Mouse (Mus musculus): ENCODE measurements at regions not wholly inside any gene's neighbourhood (a gene's known extent, or its start where the extent isn't known, plus 50 kb on each side); places are given as distances from the start of the nearest gene placed in this dataset.
A peak's percentile ranks its signal among the peaks of the same experiment; 100 is the strongest.

DNA sequence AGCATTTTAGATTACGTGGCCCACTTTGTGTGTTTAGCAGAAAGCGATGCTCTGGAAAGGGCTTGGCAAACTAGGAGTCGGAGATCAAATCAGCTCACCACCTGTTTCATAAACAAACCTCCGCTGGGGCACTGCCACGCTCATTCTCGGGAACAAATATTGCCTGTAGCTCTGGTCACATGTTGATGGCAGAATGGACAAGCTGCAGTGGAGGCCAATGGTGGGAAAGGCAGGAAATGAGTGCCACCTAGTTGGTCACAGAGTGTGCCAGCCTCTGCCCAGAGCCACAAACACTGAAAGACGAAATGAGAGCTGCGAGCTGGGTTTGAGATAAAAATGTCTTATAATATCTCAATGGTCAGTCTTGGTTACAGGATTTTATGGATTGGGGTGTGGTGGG, 259.2 kb upstream of the Csf3r start:
- Histone ChIP-seq H3K27me3 (no peaks in the 10 kb centered on the region), H3K4me1 (replicated peaks) (no peaks in the 10 kb centered on the region), H3K36me3 (no peaks in the 10 kb centered on the region), H3K27ac (replicated peaks) (no peak overlapping the region), H3K9ac (no peak overlapping the region), H3K4me3 (no peak overlapping the region), H3K9me3 (no peaks in the 10 kb centered on the region), H3K4me2 (no peak overlapping the region)
- 84% methylated on average over 8 of the region's 8 CpGs for WGBS
- ATAC-seq (ENCODE audit: low read depth) = no peak

DNA sequence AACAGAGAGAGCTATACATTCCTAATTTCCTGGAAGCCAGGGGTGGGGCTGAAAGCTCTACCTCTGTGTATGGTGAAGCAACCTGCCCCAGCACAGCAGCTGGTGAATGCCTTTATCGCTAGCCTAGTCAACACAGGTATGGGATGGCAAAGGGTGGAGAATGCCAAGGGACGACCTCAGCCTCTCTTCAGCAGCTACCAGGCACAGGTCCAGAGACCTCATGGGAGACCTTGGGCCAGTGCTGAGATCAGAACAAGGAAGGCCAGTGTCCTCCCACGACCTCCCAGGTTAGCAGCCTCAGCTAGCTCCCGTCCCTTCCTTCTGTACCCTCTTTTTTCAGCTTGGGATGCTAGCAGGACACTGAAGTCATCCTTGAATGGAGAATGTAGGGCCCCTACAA, 247.2 kb upstream of the Csf3r start:
- H3K4me1 ChIP-seq (replicated peaks) = peaks cover 20% of the 10 kb centered on the region
- no peak overlapping the region for H3K27ac ChIP-seq (replicated peaks)
- peaks cover 6% of the 10 kb centered on the region for H3K27me3 ChIP-seq
- H3K36me3 ChIP-seq = no peaks in the 10 kb centered on the region
- WGBS = 91% methylated on average over 4 of the region's 4 CpGs
- no peak overlapping the region for H3K4me3 ChIP-seq
- H3K4me2 ChIP-seq = no peak overlapping the region
- no peak for ATAC-seq (ENCODE audit: low read depth)
- H3K9me3 ChIP-seq = no peaks in the 10 kb centered on the region
- H3K9ac ChIP-seq = no peak overlapping the region

DNA sequence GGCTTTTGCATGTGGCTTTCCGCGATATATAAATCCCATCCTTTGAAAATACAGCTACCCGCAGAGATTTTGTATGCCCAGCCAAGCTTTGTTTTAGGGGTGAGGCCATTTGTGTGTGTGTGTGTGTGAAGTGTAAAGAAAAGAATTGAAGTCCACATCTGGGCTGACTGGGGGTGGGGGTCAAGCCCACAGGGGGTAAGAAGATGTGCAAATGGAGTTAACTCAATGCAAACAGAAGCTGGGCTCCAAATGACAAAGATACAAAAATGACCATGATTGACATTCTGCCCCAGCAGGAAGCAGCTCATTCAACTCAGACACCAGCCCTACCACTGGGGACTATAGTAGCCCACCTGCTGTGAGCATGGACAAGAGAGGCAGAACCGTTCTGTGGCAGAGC, 244.2 kb upstream of the Csf3r start:
- Histone ChIP-seq H3K4me3 (no peak overlapping the region), H3K27me3 (peaks cover 6% of the 10 kb centered on the region), H3K36me3 (no peaks in the 10 kb centered on the region), H3K4me2 (no peak overlapping the region), H3K9ac (no peak overlapping the region), H3K9me3 (no peaks in the 10 kb centered on the region), H3K4me1 (replicated peaks) (peaks cover 20% of the 10 kb centered on the region), H3K27ac (replicated peaks) (no peak overlapping the region)
- ATAC-seq (ENCODE audit: low read depth) = no peak
- WGBS = 28% methylated on average over 4 of the region's 4 CpGs

GRCm38 (mm10) chr4:125780921-125781487, 243.3 kb upstream of the Csf3r start:
- Histone ChIP-seq H3K27ac (replicated peaks) (peak overlapping the region; percentile 42), H3K9me3 (no peaks in the 10 kb centered on the region), H3K4me2 (no peak overlapping the region), H3K36me3 (no peaks in the 10 kb centered on the region), H3K4me1 (replicated peaks) (peaks cover 20% of the 10 kb centered on the region), H3K4me3 (no peak overlapping the region), H3K27me3 (peaks cover 6% of the 10 kb centered on the region), H3K9ac (0 out of 2 replicates have a peak overlapping the region, but pooled peaks have one; percentile 3)
- no peak for ATAC-seq (ENCODE audit: low read depth)
- 13% methylated on average over 12 of the region's 12 CpGs for WGBS

DNA sequence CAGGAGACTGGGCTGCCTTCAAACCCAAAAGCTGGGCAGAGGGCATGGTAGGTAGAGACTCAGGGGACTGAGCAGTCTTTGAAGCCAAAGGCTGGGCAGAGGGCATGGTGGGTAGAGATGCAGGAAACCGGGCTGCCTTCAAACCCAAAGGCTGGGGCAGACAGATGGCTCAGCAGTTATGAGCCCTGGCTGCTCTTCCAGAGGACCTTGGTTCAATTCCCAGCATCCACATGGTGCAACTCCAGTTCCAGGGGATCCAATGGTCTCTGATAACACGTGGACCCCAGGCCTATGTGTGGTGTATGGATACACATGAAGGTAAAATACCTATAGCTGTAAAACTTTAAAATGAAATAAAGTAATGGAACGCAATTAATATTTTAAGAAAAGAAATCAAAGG, 242.0 kb upstream of the Csf3r start:
- Histone ChIP-seq H3K9ac (no peak overlapping the region), H3K4me1 (replicated peaks) (peaks cover 20% of the 10 kb centered on the region), H3K9me3 (no peaks in the 10 kb centered on the region), H3K4me2 (no peak overlapping the region), H3K4me3 (no peak overlapping the region), H3K36me3 (no peaks in the 10 kb centered on the region), H3K27ac (replicated peaks) (no peak overlapping the region), H3K27me3 (peaks cover 6% of the 10 kb centered on the region)
- no peak for ATAC-seq (ENCODE audit: low read depth)
- 81% methylated on average over 3 of the region's 3 CpGs for WGBS

- Histone ChIP-seq H3K4me1 (replicated peaks) (peaks cover 2% of the 10 kb centered on the region), H3K9me3 (no peaks in the 10 kb centered on the region), H3K4me2 (no peak overlapping the region), H3K27ac (replicated peaks) (no peak overlapping the region), H3K27me3 (no peaks in the 10 kb centered on the region), H3K4me3 (no peak overlapping the region), H3K9ac (no peak overlapping the region), H3K36me3 (no peaks in the 10 kb centered on the region)
- no peak for ATAC-seq (ENCODE audit: low read depth)
- WGBS = 5% methylated on average over 3 of the region's 3 CpGs
These were observed 238.3 kb upstream of the Csf3r start for GRCm38 (mm10) chr4:125786083-125786482.

- Histone ChIP-seq H3K27me3 (no peaks in the 10 kb centered on the region), H3K27ac (replicated peaks) (no peak overlapping the region), H3K36me3 (no peaks in the 10 kb centered on the region), H3K4me1 (replicated peaks) (no peaks in the 10 kb centered on the region), H3K4me3 (no peak overlapping the region), H3K9ac (no peak overlapping the region), H3K9me3 (no peaks in the 10 kb centered on the region), H3K4me2 (no peak overlapping the region)
- no peak for ATAC-seq (ENCODE audit: low read depth)
- 89% methylated on average over 4 of the region's 4 CpGs for WGBS
These were observed 229.7 kb upstream of the Csf3r start for GRCm38 (mm10) chr4:125794679-125795078.

GRCm38 (mm10) chr4:125807923-125808322, 216.4 kb upstream of the Csf3r start:
- Histone ChIP-seq H3K36me3 (no peaks in the 10 kb centered on the region), H3K4me2 (no peak overlapping the region), H3K27me3 (peaks cover 6% of the 10 kb centered on the region; the same call in 1 of the 2 replicates), H3K9ac (no peak overlapping the region), H3K4me3 (no peak overlapping the region), H3K4me1 (replicated peaks) (peaks cover 20% of the 10 kb centered on the region; the same call in 1 of the 2 replicates), H3K9me3 (no peaks in the 10 kb centered on the region), H3K27ac (replicated peaks) (peak overlapping the region; percentile 64)
- no peak for ATAC-seq (ENCODE audit: low read depth)
- 88% methylated on average over 4 of the region's 4 CpGs for WGBS

- Histone ChIP-seq H3K36me3 (no peaks in the 10 kb centered on the region), H3K27ac (replicated peaks) (peak overlapping the region; percentile 67), H3K9ac (no peak overlapping the region), H3K4me3 (no peak overlapping the region), H3K4me2 (no peak overlapping the region), H3K4me1 (replicated peaks) (peaks cover 20% of the 10 kb centered on the region; the same call in 1 of the 2 replicates), H3K9me3 (no peaks in the 10 kb centered on the region), H3K27me3 (peaks cover 6% of the 10 kb centered on the region; the same call in 1 of the 2 replicates)
- ATAC-seq (ENCODE audit: low read depth) = peak; percentile 79
- WGBS = 3% methylated on average over 9 of the region's 9 CpGs
These were observed 214.8 kb upstream of the Csf3r start for GRCm38 (mm10) chr4:125809446-125810108.

DNA sequence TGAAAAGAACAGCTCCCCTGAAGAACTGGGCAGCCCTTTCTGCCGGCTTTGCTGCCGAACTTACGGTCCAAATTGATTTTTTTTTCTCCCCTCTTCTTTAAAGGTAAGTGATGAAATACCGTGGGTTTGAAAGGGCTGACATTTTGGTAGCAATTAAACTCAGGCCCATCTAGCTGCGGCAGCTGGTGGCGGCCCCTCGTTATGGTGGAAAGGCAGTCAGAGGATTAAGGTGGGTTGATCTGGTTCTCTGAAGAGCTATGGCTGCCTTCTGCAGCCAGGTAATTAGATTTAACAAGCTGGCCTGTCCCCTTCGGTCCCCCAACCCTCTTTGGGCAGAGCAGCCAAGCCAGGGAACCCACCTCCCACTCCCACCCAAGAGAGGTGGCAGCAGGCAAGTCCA, 214.1 kb upstream of the Csf3r start:
- ATAC-seq (ENCODE audit: low read depth) = no peak
- H3K4me3 ChIP-seq = no peak overlapping the region
- no peaks in the 10 kb centered on the region for H3K9me3 ChIP-seq
- H3K36me3 ChIP-seq = no peaks in the 10 kb centered on the region
- H3K4me1 ChIP-seq (replicated peaks) = peaks cover 20% of the 10 kb centered on the region; the same call in 1 of the 2 replicates
- no peak overlapping the region for H3K4me2 ChIP-seq
- H3K9ac ChIP-seq = no peak overlapping the region
- H3K27ac ChIP-seq (replicated peaks) = peak overlapping the region; percentile 24
- H3K27me3 ChIP-seq = peaks cover 6% of the 10 kb centered on the region; the same call in 1 of the 2 replicates
- WGBS = 18% methylated on average over 8 of the region's 8 CpGs

GRCm38 (mm10) chr4:125814311-125814710, 210.0 kb upstream of the Csf3r start:
- Histone ChIP-seq H3K9ac (no peak overlapping the region), H3K4me3 (no peak overlapping the region), H3K36me3 (no peaks in the 10 kb centered on the region), H3K4me2 (no peak overlapping the region), H3K9me3 (no peaks in the 10 kb centered on the region), H3K27me3 (peaks cover 21% of the 10 kb centered on the region; the same call in 1 of the 2 replicates), H3K27ac (replicated peaks) (no peak overlapping the region), H3K4me1 (replicated peaks) (peaks cover 19% of the 10 kb centered on the region)
- WGBS = 87% methylated on average over 12 of the region's 12 CpGs
- no peak for ATAC-seq (ENCODE audit: low read depth)

- Histone ChIP-seq H3K4me3 (no peak overlapping the region), H3K27ac (replicated peaks) (no peak overlapping the region), H3K9ac (no peak overlapping the region), H3K4me2 (no peak overlapping the region), H3K27me3 (peaks cover 21% of the 10 kb centered on the region; the same call in 1 of the 2 replicates), H3K36me3 (no peaks in the 10 kb centered on the region), H3K4me1 (replicated peaks) (peaks cover 13% of the 10 kb centered on the region), H3K9me3 (no peaks in the 10 kb centered on the region)
- no peak for ATAC-seq (ENCODE audit: low read depth)
- WGBS = 10% methylated on average over 3 of the region's 3 CpGs
These were observed 209.1 kb upstream of the Csf3r start for GRCm38 (mm10) chr4:125815276-125815675.

DNA sequence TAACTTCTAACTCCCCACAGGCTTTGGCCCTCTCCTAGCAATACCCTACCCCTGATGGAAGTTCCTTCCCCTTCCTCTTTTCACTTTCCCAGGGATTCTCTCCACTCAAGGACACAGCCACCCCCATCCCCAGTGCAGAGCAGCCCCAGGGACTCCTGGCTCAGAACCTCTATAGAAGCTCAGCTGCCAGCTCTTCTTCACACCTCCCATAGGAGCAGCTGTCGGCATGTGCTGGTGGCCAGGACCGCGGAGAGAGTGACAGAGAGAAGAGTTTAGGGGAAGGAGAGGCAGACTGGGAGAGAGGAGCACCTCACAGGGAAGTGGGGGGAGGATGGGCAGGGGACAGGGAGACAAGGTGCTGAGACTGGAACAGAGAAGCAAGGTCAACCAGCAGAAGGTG, 199.8 kb upstream of the Csf3r start:
- no peak for ATAC-seq (ENCODE audit: low read depth)
- no peak overlapping the region for H3K4me2 ChIP-seq
- peaks cover 9% of the 10 kb centered on the region for H3K4me1 ChIP-seq (replicated peaks)
- no peak overlapping the region for H3K27ac ChIP-seq (replicated peaks)
- WGBS = 60% methylated on average over 3 of the region's 3 CpGs
- H3K27me3 ChIP-seq = peaks cover 7% of the 10 kb centered on the region; the same call in 1 of the 2 replicates
- H3K9ac ChIP-seq = no peak overlapping the region
- no peaks in the 10 kb centered on the region for H3K9me3 ChIP-seq
- no peak overlapping the region for H3K4me3 ChIP-seq
- H3K36me3 ChIP-seq = no peaks in the 10 kb centered on the region
